Mouse (Mus musculus): Measurements from ENCODE around the gene Pald1.

Gene Pald1

DNA sequence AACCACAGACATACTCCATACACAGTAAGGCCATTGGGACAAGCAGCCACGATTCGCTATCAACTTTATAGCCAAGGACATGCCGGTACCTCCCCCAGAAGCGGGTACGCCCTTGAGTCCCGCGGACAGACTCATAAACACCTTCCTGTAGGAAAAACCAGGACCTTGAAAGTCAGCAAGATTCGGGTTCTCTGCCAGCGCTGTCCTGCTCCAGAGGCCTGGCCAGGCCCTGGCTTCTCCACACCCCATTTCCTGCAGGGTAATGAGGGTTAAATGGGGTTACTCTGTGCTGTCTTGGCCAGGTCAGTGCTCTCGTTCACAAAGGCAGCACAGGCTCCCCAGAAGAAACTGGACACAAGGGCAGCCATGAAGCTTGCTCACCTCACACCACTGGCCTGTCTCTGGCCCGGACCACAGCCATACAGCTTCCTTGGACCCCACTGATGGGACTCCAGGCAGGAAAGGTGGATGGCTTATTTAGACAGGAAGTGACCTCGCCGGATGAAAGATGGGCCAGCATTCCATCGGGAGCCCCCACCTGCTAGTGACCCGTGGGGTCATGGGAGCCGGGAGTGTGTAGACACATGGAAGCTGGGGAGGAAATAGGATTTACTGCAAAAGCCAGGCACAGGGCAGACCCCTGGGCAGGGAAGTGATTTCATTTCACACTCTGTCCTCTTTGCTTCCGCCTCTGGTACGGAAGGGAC is 12.9 kb downstream of the Pald1 start:
- no peak for DNase-seq (ENCODE audit: low read depth, low spot score)

DNA sequence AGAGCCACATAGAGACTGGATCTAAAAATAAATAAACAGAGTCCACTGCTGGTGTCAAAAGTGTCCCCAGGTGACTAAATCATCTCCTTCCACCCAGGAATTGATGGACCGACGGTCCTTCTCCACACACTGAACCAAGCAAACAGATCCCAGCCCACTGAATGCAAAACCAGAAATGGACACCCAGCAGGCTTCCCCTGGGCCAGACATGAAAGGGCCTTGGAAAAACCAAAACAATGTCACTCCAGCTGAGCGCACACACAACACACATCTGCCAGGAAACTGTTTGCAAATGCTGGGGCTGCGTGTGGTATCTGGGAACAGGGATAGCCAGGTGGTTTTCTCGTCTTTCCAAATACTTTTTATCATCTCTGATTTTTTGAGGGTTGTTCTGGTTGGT is 13.6 kb downstream of the Pald1 start:
- no peak for DNase-seq (ENCODE audit: low read depth, low spot score)

DNA sequence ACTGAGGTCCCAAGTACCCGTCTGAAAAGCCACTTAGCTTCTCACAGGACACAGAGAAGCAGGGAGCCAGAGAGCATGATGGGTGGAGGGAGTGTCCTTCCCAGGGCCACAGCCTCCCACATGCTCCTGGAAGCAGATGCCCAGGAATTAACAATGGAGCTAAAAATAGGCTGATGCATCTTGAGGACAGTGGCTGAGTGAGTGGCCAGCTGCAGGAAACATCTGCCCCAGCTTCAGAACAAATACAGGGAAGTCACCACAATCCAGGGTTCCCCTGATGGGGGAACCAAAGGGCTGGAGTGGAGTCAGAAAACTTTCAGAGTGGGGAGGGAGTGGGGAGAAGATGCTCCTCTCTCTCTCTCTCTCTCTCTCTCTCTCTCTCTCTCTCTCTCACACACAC is 17.4 kb downstream of the Pald1 start:
- peak; percentile 32 for DNase-seq (ENCODE audit: low read depth, low spot score)

DNA sequence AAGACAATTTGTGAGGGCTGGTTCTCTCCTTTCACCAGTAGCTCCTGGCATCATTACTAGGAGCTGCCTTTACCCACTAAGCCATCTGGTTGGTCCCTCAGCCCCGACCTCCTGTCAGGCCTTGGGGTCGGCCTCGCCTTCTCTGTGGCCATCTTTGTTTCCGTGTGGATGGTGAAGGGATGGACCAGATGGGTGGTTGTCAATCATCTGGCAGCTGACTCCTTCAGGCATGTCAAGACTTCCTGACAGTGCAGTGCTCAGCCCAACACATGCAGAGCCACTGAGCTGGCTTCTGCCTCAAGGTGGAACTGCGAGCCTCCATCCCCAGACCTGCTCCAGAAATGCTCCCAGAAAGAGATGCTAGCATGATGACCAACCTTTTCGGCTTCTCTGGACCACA is 18.9 kb downstream of the Pald1 start:
- DNase-seq (ENCODE audit: low read depth, low spot score): no peak

DNA sequence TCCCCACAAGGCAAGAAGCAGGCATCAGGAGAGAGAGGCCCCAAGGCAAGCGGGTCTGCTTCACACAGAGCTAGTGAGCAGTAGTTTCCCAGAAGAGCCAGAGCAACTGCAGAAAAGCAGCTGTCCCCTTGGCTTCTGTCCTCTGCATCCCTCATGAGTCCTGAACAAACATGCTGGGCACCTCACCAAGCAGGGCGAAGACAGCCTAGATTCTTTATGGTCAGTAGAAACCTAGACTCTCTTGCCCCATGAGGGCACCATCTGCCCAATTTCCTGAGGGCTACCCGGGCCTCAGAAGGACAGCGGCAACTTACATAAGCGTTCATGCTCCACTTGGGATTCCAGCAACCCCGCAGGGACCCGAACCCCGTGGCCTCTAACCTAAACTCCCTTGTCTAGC is 20.3 kb downstream of the Pald1 start:
- no peak for DNase-seq (ENCODE audit: low read depth, low spot score)

DNA sequence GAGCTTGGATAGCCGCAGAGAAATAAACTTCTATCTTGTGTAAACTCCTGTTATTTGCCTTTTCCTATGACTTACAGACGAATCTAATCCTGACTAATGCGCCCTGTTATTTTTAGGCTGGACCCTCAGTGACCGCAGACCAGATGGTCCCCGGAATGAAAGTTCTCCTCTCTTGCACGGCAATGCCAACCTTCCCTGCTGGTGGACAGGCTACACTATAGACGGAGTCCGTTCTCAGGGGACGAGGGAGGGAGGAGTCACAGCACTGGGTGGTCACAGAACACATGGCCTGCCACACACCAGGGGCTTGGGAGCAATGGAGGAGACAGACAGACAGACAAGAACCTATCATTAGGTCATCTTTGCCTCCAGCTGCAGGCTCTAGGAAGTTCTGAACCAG is 20.8 kb downstream of the Pald1 start:
- no peak for DNase-seq (ENCODE audit: low read depth, low spot score)

DNA sequence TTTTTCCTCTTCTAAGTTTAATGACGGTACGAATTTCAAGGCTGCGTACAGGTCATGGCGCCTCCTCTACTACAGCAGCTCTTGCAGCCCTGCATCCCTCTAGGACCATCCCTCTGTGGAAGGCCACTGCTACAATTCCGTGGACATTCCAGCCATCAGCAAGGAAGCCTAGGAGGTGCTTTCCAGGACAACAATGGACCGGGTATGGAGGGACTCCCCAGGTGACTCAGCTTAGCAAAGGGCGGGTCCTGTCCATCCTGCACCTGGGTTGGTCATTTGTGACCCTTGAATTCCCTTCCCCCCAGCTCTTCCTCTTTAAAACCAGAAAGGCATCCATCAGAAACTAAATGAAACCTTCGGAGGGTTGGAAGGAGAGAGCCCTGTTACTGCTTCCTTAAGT is 22.7 kb downstream of the Pald1 start:
- peak; percentile 38 for DNase-seq (ENCODE audit: low read depth, low spot score)

DNA sequence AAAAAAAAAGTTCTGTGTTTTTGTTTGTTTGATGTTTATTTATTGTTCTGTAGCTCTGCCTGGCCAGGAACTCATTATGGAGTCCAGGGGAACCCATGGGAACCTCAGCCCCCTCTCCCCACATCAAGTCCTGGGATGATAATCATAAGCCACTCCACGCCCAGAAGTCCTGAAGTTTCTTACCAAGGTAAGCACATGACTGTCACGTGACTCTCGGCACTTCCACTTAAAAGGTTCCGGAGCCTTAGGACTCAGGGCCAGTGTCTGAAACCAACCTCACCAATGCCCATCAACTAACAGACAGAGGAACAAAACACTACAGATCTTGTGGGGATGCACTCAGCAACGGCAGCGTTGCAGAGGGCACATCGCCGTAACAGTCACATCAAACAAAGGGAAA is 23.9 kb downstream of the Pald1 start:
- DNase-seq (ENCODE audit: low read depth, low spot score): peak; percentile 69

DNA sequence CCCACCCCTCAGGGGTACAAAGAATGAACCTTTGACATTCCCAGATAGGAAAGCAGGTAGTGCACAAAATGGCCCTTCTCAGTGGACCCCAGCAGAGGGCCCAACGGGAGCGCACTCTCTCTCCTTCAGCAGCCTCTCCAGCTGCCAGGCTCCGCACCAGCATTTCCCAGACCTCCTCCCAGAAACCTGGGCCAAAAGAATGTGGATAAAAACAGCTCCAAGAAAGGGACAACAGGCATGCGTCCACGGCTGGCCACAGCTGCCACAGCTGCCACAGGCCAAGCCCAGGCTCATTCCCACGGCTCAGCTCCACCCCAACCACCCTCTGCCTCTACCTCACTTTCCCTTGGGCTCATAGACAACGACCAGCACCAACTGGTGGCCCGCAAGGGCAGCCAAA is 25.7 kb downstream of the Pald1 start:
- DNase-seq (ENCODE audit: low read depth, low spot score): no peak

DNA sequence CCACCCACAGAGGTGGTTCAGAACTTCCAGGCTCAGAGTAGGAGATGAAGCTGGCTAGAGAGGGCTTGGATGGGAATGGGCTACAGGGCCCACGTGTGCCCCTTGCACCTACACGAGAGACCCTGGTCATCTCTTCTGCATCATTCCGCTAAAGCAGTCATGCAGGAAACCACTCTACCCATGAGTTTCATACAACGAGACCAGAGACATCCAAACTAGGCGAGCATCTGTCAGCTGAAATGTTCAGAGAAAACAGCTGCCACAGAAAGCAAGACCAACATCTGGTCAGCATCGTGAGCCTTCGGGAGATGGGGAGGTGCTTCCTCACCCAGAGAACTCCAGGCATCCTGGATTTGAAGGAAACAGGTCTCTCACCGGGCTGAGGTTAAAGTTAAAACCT is 26.8 kb downstream of the Pald1 start:
- no peak for DNase-seq (ENCODE audit: low read depth, low spot score)

DNA sequence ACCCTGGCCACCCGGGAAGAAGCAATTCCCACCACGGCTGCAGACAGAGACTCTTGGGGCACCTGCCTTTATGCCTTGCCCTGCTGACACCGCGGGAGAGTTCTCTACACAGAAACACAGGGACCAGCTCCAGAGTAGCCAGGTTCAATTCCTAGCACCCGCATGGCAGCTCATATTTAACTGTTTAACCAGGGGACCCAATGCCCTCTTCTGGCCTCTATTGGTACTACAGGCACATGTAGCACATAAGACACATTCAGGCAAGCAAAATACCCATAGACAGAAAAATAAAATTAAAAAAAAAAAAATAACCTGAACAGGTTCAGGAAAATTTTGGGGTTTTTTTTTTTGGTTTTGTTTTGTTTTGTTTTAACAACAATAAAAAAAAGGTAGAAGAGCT is 27.2 kb downstream of the Pald1 start:
- peak; percentile 91 for DNase-seq (ENCODE audit: low read depth, low spot score)

DNA sequence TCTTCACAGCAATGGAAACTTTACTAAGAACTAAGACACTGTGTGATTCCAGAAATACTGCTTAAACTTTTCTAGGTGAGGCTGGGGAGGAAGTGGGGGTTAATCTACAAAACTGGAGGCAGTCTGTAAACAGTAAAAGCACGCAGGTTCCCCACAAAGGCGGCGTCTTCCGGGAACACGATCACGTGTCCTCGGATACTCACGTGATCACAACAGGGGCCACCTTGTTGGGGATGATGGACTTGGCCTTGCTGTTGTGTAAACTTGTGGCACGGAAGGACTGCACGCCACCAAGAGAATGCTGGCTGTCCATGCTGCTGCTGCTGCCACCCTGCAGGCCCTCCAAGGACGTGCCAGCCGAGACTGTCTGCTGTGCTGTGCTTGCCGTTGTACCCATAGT is 27.7 kb downstream of the Pald1 start:
- DNase-seq (ENCODE audit: low read depth, low spot score): peak; percentile 70

DNA sequence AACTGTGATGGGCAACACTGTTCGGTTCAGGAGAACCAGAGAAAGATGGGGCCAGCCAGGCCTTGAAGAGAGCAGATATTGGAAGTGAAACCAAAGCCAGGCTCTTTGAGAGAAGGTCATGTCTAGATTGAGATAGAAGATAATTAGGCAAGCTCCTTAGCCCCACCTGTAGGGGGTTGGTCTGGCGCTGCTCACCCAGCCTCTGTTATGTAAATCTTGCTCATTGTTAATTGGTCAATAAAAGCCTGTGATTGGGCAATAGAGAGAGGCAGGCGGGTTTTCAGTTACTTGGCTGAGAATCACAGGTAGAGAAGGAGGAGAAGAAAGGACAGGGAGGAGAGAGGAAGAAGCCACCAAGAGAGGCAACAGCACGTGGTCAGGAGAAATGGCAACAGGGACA is 32.1 kb downstream of the Pald1 start:
- peak; percentile 77 for DNase-seq (ENCODE audit: low read depth, low spot score)

DNA sequence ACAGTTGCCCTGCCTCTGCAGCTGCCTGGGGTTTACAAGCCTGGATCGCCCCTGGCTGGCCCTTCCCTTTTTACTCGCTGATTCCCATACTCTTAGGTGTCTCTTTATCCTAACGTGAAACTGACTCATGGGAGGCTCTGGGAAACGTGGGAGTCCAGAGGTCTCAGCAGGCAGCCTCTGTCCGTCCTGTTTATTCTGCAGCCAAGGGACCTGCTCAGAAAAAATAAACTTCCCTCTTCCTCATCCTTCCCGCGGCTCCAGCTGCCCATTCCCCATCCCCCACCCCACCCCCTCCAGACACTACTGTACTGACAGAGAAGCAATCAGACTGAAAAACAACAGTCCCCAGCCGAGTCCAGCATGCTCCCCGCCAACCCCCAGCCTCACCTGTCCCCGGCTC is 37.0 kb downstream of the Pald1 start:
- no peak for DNase-seq (ENCODE audit: low read depth, low spot score)

DNA sequence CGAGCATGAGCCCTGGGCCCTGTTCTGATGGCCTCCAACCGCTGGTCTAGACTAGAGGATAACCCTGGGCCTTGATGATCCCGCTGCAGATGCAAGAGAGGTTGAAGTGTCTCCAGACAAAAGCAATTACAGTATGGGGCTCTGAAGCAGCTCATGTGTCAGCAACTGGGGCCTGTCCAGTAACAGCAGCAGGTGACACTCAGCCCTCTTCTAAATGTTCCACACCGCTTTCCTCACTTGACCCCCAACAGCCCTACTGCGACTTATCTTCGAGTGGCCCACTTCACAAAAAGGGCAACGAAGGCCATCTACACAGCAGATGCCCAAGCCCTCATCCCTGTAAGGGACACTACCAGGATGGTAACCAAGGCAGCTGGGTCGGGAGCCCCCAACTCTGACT is 38.2 kb downstream of the Pald1 start:
- no peak for DNase-seq (ENCODE audit: low read depth, low spot score)

DNA sequence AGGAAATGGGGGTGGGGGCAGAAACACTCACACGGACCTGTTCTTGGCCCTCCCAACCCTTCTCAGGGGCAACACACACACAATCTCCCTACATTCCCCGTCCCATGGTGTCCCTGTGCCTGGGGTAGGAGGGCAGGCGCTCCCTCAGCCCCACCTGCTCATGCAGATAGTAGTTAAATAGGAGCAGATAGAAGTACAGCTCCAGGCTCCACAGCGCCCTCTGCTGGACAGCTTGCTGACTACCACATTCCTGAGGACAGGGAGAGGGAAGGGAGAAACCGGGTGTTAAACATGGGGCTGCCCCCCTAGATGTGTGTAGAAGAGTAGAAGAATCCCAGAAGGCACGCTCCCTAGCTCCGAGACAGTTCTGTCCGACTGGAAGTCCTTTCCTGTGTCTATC is 39.4 kb downstream of the Pald1 start:
- DNase-seq (ENCODE audit: low read depth, low spot score): peak; percentile 88

DNA sequence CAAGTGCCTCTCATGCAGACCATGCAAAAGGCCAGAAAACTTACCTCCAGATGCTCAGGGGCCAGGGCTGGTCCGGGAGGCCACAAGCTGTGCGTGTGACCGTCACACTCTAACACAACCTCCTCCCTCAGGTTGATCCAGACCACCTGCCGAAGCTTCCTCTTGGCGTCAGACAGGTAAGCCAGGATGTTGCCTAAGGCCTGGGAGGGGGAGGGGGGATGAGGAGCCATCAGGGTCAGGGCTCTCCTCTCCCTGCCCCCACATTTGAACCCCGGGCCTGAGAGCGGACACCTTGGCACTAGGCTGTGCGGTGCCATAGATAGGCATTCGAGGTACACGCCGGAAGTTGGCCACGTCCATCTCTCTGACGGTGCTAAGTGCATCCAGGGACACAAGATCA is 40.6 kb downstream of the Pald1 start:
- no peak for DNase-seq (ENCODE audit: low read depth, low spot score)

DNA sequence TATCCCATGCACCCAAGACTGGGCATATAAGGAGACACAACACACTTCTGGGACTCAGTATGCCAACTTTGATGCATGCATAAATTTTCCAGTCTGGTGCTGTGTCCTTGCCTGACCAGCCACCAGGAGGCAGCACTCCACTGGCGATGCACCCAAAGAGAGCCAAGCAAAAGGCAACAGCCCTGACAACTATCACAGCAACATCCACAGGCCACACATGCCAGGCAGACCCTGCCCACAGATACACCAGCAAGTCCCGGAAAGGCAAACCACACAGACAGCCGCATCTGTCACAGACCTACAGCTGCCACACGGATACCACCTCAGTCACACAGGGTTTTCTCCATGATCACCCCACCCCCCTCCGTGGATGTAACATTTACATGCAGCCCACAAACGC is 41.8 kb downstream of the Pald1 start:
- DNase-seq (ENCODE audit: low read depth, low spot score): peak; percentile 80

DNA sequence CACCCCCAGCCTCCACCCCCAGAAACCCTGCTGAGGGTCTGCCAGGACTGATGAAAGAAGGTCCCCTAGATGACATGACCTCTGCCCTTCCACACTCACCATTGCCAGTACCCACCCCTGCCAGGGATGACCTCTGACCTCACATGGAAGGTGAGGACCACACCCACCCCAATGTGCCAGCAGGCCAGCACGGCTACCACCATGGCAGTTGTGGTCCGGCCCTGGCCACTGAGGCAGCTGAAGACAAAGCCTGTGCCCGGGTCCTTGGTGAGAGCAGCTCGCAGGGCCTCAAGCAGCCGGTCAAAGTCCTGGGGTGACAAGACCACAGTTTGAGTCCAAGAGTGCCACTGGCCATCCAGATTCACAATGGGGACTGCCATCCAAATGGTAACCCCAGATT is 42.3 kb downstream of the Pald1 start:
- DNase-seq (ENCODE audit: low read depth, low spot score): no peak

DNA sequence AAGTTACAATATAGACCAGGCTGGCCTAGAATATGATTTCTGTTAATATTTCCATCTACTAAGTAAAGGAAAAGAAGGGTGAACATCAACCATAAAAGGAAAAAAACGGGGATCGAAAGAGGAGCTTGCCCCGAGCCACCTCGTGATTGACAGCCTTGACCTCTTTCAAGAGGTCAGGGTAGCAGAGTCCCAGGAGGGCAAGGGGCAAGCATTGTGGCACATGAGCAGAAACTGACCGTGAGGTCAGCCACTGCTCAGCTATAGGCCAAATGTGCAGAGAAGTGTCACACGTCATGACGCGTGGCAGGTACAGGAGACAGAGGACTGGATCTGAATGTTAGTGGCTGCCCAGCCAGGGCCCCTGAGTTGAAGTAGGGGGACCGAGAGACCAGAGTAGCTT is 43.1 kb downstream of the Pald1 start:
- DNase-seq (ENCODE audit: low read depth, low spot score): no peak

DNA sequence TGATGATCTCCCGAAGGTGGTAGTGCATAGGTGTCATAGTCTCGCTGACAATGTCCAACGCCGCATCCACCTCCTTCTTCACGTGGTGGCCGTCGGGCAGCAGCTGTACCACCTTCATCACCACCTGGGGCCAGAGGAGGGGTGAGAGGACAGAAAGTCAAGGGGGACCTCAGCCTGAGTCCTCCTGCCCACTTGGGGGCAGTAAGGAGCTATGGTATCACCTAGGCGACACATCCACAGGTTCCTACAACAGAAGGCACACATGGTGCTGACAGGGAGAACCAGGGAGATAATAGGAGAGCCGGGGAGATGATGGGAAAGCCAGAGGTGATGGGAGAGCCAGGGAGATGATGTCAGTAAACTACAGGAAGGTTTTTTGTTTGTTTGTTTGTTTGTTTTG is 44.1 kb downstream of the Pald1 start:
- DNase-seq (ENCODE audit: low read depth, low spot score): peak; percentile 73

DNA sequence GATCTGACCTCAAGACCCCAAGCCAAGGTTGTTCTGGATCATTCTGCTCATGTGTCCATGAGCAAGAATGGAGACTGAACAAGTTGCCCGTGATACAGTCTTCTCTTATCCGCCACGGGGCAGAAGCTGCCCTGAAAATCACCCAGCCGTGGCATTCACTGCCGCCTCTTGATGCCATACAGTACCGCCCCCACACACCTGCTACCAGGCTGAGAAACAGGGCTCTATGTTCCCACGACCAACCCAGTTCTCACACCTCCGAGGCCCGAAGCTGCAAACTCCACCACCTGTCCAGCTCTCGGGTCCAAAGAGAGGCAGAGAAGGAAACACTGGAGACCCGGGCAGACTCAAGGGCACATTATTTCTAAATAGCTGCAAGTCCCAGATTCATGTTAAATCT is 45.7 kb downstream of the Pald1 start:
- no peak for DNase-seq (ENCODE audit: low read depth, low spot score)

DNA sequence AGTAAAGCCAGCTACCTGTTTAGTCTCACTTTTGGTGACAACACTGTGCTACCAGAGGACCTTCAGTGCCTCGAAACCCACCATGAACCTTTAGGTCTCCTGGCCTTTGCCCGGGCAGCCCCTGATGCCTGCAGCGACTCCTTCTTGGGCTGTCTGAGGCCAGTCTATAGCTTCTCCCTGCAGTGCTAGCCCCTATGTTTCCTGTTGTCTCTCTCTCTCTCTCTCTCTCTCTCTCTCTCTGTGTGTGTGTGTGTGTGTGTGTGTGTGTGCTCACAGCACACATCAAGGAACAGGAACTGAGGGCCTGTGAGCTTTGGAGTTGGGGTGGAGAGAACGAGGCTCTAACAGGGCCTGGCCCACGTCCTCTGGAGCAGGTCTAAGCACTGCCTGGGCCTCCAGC is 46.7 kb downstream of the Pald1 start:
- DNase-seq (ENCODE audit: low read depth, low spot score): no peak

DNA sequence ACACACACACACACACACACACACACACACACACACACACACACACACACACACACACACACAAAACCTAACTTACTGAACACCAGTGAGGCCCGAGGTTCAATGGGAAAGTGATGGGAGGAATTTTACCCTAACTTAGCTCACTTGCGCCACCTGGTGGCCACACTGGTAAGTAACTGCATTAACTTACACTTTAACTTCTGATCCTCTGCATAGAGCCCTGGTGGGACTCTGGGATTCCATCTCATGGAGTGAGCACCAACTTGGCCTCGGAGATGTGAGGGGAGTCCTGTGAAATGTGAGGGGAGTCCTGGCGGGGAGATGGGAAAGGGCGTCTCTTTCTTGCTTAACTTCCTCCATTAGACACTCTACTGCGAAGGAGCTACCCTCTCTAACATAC is 47.2 kb downstream of the Pald1 start:
- peak; percentile 90 for DNase-seq (ENCODE audit: low read depth, low spot score)
